Mouse (Mus musculus): ENCODE measurements around the gene Sycp3.
"Not testable (repeated sequence)": the region's sequence is repeated elsewhere in the genome, so short reads cannot be mapped to it uniquely, and the experiment has no call there.

Sycp3 gene

DNA sequence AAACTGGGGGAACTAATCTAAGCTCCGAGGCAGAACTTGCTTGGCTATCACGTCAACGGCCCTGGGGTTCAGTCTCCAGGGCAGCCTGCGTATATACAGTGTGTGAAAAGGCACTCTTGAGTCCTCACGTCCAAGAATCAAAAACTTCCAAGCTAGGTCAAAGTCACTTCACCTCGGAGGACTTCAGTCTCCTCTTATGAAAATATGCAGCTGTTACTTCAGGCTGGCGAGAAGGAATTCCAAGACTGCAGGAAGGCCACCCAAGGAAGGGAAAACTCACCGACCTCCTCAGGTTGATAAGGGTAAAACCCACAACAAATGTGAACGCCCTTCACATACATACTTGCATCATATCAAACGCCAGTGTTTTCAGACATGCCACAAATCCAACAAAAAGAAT, 42.0 kb downstream of the Sycp3 start:
- no peak for DNase-seq (ENCODE audit: low read depth, low spot score)

DNA sequence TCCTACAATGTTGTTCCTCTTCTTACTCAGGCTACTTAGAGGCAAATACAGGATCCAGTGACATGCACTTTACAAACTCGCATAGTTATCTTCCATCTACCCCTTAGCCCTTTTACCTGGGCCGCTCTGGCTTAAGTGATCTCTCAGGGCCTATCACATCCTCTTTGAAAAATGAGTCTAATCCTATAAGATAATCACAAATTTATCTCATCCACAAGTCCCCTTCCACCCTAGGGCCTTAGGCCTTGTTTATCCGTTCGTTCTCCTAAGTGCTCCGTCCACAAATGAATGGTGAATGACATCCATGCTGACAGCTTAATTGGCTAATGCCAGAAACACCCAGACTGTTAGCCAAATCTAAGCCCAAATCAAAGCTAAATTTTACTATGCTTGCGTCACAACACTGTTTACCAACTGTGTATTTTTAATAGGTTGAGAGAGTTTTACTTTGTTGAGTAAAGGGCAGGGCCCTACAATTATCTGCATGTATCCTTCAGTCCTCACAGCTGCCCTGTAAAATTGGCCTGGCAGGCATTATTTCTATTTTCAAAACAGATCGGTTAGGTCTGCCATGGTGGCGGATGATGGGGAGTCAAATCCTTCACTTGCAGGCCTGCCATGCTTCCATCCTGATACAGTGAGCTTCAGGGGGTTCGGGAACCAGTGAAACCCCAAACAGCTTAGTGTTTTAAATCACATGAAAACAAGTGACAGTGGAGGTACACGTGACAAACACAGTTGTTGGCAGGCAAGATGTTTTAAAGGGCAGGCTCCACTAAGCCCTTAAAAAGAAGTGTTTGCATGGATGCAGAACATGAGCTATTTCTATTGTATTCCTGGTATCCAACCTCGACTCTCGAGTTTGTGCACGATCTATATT, 42.8 kb downstream of the Sycp3 start:
- DNase-seq (ENCODE audit: low read depth, low spot score) = no peak

DNA sequence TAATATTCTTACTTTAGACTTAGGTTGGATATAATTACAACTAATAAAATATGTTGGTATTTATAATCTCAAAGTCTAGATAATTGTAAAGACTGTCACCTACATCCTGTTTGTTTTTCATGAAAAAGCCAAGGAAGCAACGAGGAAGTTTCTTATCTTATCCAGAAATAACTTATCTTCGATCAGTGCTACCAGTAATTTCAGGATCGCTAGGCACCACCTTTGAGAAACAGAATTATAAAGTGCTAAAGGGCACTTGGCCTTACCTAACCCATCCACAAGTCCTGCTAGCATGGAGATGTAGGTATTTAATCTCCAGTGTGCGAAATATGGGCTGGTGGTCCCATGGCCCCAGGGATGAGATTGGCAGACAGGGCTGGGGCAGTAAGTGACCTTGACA, 43.5 kb downstream of the Sycp3 start:
- DNase-seq (ENCODE audit: low read depth, low spot score) = no peak

DNA sequence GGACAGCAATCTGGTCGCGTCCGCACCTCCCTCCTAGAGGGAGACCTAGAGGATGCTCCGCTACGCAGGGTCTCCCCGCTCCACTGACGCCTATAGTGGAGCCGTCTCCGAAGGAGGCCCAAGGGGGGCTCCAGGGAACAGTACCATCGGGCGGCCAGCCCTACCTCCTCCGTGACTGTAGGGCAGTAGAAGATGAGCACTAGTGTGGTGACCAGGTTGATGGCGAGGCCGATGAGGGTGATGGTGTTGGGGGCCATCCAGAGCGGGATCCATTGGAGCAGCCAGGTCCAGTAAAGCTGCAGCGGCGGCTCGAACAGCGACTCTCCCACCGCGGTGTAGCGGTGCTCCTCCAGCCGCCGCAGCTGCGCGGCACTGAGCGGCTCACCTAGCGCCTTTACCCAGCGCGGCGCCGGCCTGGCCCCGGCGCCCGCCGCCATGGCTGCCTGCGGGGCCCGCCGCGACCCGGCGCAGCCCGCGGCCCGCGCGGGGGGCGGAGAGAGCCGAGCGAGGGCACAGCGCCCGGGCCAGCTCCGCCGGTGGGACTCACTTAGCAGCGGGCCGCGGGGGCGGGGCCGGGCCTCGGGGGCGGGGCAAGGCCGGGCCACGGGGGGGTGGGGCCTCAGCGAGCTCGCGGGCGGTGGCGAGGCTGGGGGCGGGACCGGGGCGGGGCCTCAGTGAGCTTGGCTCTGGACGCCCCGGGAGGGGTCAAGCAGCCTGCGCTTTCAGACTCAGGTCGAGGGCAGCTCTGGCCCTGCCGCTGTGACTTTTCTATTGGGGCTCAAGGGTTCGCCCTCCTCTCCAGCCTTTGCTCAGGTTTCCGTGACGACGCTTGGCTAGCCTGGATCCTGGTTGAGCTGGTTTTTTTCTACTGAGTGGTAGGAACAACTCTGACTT, 44.3 kb downstream of the Sycp3 start, which contains the start of gene Chpt1:
Gene Chpt1, minus strand, starts transcription at position 653 of the 894 bp plus-strand sequence.
- peak; percentile 80 for DNase-seq (ENCODE audit: low read depth, low spot score)

DNA sequence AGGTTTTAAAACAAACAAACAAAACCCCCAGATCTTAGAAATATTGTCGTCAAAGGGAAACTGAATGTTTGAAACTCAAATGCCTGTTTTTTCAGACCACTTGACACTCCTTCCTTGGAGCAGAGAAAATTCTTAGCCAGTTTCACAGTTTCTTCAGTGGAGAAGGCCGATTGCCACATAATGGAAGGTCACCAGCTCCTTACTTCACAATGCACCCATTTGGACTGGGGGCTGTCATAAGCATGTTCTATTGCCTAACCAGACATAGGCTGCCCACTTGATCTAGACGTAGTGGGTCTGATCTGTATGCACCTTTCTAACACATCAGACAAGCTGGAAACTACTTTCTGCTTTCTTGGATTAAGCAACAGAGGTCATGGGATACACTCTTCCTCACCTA, 45.1 kb downstream of the Sycp3 start:
- DNase-seq (ENCODE audit: low read depth, low spot score) = no peak

DNA sequence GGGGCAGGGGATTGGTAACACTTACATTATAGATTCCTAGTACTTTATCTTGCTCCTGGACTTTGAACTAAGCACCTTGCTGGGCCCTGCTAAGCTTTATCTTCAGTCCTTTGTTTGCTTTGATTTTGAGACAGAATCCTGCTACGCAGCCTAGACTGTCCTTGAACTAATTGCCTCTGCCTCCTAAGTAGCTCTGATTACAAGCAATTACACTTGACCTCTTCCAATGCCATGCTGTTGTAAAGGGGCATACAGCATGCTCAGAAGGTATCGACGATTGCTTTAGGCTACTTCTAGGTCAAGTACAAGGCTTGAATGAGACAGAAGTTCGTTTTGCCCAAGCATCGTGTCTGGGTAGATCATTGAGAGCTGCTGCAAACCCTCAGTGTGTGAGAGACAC, 45.9 kb downstream of the Sycp3 start:
- no peak for DNase-seq (ENCODE audit: low read depth, low spot score)

DNA sequence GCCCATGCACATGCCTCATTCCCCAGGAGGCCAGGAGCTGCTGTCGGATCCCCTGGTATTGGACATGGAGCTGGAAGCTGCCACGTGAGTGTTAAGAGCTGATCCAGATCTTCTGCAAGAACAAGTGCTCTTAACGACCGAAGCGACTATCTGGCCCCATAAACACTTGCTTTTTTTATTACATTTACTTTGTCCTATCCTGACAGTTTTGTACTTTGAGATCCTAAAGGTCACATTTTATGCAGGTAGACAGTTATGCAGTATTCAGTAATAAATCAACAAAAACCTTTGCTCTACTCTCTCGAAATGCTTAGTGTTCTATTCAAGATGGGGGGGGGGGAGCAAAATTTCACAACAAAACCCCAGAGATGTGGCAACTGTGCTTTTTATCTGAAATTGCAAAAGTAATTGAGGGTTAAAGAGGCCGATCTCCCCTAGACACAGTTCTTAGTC, 48.3 kb downstream of the Sycp3 start:
- DNase-seq (ENCODE audit: low read depth, low spot score) = no peak

DNA sequence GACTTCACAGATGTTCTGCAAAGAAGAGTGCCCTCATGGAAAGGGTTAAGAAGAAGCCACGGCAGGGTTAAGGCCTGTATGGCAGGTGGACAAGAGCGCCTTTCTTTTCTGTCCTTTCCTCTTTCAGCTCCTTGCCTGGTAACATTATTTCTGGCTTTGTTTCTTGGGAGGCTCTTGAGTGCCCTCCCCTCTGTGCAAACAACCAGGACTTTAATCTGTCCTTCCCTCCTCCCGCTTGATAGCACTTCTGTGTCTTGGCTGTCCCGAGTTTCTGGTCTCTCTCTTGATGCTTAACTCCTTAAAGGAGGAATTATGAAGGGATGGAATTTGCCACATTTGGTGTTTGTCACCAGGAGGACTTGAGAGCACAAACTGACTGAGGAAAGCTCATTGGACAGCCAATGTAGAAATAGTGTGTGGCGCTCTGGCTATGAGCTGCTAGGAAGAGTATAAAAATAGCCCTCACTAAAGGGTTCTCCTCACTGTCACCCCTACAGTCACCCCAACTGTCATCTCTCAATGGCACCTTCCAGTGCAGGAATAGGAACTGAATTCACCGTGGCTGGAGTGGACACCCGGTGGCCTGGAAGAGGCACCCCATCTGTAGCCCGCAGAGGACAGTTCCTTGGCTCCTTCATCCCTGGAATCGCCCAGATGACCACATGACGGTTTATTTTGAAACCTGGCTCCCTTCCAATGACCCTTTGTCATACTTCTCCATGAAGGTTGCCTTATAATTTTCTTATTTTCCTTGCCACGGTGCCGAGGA, 51.3 kb downstream of the Sycp3 start:
- DNase-seq (ENCODE audit: low read depth, low spot score) = no peak

DNA sequence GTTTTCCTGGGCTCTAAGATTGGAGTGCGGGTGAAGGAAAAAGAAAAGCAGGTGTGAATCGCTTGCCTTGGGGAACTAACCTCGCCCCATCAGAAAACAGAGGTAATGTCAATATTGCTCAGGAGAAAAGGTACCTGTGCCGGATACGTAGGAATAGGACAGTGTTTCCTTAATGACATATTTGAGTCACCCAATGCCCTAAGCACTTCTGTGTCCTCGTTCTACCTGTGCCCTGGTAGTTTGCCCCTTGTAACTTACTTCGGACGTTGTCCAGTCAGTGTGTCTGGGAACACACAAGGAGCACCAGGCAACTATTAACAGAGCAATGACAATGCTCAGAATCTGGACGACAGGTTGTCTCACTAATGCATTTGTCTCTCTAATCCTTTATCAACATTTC, 52.0 kb downstream of the Sycp3 start:
- DNase-seq (ENCODE audit: low read depth, low spot score) = no peak

DNA sequence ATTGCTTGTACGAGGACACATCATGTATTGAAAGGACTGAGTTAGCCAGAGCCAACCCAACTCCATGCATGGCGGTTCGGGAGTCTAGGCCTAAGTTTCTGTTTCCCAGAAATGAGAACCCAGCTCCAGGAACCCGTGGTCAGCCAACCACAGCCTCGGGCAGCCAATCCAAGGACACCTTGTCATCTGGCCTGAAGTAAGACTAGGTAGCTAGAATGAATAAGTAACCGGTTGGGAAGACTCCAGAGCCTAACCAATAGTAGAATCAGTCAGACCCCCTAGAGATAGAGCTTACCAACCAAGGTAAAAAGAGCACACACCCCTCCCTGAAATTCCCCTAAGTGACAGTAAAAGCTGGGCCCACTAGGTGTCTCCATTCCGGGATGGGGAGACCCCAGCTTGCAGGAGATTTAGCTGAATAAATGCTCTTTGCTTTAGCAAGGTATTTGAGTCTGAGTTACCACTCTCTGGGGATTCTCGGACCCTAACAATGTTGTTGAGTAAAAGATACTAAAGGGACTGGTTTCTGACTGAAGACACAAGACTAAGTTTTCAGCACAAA, 54.3 kb downstream of the Sycp3 start:
- DNase-seq (ENCODE audit: low read depth, low spot score) = no peak

DNA sequence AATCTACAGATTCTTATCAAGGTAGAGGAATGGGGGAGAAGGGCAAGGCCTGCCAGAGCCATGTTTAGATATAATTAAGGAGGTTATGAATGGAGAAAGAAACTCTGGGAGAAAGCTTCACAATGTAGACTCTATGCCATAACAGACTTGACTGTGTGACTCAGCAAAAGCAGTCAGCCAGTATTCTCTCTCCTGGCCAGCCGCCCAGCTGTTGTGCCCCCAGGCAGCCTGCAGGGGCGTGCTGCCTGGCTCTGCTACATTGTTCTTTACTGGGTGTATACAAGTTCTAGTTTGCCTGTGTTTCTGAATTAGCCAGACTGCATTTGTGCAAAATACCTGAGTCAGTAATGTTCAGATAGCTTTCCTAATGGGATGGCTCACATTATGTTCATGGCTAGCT, 55.1 kb downstream of the Sycp3 start:
- DNase-seq (ENCODE audit: low read depth, low spot score) = no peak

DNA sequence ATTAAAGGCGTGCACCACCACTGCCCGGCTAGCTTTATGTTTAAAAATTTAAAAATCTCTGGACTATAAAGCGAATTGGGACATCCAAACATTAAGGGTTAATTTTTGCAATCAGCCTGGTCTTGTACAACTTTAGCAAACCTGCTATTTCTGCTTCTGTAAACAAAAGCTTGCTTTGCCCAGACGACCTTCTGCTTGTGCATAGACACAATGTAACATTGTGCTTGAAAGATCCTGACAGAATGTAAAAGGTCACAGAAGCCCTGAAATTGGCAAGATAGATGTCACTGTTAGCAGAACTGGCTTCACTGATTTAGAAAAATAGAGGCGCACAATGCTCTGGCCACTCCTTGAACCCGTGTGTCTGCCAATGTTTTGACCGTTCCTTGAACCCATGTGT, 55.7 kb downstream of the Sycp3 start:
- DNase-seq (ENCODE audit: low read depth, low spot score) = not testable (repeated sequence)

DNA sequence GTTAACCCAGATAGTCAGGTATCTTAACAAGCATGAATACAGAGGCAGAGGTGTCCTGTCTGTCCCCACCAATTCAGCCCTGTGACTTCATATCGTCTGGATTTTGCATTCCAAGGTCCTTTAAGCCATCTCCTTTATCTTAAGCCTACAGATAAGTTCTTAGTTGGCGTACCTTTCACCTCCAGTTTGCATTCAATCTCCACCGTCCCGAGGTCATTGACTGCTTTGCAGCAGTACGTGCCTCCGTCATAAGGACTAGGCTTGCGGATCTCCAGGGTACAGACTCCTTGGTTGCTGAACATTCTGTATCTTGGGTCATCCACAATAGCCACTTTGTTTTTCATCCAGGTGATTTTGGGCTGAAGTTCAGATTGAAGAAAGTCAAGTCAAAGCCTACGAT, 63.4 kb downstream of the Sycp3 start:
- DNase-seq (ENCODE audit: low read depth, low spot score) = no peak

All from CD4-positive helper T cell, adult 2 months (primary cell).